Mouse (Mus musculus) adrenal gland, adult (tissue): ENCODE data around the gene Krt73.

ENCODE experiments used
- DNase-seq, 2 experiments: peaks; one replicate each; pipeline ENCODE4 v3.0.0; 2022 to 2023; ENCODE audit warnings: low spot score in 1 of 2; ENCODE audit not compliant: inconsistent age in 2 of 2

Gene Krt73

DNA sequence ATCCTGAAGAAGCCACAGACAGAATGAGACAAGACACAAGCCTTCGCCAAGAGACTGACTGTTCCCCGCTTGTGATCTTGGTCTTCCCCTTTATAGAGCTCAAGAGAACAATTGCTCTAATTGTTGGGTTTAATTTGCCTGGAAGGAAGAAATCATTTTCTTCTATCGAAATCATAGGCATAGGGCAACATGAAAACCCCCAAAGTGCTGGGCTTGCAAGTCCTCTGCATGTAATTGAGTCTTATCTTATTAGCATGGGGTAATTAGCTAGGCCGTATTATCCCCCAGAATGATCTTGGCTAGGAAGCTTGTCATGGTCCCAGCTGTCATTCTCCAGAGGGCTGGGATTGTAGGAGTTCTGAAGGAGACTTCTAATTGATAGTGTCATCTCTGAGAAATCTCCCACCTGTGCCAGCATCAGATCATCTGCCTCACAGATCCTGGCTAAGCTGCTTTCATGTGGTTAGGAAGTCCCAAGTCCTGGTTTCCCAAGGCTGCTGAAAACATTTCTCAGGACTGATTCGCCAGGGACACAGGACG, at the start of gene Krt73:
TSS of gene Krt73 (minus strand) at position 51 of the 540 bp plus-strand sequence.
- DNase-seq = no peak

DNA sequence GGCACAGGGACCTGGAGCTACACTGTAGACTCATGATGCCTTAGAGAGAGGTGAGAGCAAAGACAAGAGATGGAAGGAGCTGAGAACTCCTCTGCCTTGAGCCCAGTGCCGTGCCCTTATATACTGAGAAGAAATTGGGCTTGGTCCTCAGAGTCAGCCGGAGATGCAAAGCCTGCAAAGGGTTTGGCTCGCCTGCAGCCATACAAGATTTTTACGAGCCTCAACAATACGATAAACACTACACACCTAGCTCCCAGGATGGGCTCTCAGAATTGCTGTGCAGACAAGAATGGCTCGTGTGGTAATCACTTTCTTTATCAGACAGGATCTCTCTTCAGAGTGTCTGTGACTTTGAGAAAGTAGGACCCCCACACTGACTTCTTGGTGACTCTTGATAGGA, 48.5 kb upstream of the Krt73 start, which contains the start of gene Krt1:
TSS of gene Krt1 (minus strand) at position 101 of the 400 bp plus-strand sequence.
- no peak for DNase-seq

DNA sequence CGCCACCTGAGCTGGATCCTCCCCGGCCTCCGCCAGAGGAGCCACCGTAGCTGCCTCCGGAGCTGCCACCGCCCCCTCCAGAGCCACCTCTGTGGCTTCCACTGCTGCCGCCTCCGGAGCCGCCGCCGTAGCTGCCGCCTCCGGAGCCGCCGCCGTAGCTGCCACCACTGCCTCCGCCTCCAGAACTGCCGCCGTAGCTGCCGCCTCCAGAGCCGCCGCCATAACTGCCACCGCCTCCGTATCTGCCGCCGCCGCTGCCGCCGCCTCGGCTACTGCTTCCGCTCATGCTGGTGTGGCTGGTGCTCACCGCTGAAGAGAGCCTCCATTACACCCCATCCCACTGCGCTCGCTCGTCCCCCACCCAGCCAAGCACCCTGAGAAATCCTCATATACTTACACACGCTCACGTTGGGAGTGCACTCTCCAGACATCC, 43.8 kb upstream of the Krt73 start:
- peak; percentile 50 to 78 for DNase-seq

DNA sequence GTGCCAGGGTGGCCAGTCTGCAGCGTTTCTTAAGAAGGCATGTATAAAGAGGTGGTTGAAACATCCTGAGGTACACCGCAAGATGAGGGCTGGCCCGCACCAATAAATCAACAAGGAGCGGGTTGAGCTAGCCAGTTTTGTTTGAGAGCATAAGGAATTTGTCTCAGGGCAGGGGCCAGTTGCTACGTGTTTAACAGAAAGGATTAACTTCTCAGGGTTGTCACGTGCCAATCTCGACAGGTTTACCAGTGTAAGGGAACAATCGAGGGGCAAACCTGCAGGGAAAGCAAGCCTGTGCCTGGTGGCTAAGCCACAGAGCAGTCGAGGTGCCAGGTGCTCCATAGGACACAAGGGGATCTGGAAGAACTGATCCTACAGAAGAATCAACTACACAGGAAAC, 41.0 kb upstream of the Krt73 start:
- DNase-seq = no peak

DNA sequence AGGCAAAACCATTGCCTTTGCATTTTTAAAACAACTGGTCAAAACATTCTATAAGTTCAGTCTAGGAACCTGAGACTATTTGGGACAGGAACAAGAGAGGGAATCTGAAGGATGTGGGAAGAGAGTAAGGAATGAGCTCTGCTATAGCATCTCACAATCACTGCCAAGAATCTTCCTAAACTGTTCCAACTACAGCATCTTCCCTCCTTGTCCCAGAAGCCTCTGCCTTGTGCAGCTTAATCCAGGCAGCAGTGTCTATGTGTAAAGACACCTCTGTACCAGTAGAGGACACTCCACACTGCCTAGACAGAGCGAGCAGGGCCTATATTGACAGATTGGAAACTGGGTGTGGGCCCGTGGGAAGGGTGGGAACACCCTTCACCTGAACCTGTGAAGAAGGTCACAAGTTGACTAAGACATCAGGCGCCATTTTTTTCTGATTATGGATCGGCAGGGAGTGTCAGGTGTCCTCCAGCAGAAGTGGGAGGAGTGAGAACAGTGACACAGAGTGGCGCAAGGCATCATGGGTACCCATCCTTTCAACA, 32.7 kb upstream of the Krt73 start:
- DNase-seq = no peak

DNA sequence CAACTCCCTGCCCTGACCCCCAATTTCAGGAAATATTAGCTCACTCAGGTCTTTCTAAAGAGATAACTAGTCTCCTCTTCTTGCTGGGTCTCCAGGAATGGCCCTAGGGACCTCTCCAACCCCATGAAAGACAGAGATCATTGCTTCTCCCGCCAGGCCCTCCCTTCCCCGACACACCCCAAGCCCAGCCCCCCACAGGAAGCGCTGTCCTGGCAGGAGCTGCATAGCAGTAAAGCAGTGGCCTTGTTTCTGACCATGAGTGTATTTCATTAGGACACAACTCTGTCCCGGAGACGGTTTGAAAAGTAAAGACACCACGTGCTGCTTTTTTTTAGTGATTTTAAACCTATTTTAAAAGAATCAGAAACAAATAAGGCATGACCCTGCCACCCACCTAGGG, 31.0 kb upstream of the Krt73 start:
- DNase-seq = peak; percentile 40 to 84

DNA sequence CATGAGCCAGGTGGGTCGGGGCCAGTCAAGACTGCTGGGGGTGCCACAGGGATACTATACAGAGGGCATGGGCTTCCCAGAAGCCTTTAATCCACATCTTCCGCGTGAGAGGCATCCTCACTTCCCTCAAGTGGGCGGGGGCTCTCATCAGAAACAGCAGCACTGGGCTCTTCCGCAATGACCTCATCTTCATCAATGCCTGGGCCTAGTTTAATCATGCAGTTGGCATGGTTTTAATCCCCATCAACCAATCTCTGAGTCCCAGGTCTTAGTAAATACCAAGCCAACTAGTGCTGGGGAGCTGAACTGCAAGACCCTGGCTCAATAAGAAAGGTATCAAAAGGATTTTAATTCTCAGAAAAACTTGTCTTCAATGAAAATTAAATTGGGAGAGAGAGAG, 27.3 kb upstream of the Krt73 start:
- DNase-seq = no peak

DNA sequence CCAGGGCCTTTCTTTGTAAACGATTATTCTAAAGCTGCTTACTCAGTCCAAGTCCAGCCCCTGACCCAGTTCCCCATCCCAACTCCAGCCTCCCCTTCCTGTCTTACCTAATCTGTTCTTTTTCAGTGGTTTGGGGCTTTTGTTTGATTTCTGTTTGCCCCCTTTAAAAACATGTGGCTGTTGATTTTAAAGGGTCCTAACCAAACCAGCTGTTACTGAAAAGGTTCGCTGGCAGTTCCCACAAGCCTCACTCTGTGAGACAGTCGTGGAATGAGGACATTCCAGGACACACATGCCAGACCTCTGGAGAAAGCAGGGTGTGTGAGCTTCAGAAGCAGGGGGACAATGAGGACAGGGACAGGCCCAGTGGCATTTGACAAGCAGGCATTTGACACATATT, 19.6 kb upstream of the Krt73 start:
- DNase-seq = peak in 1 of 2 experiments; percentile 48

DNA sequence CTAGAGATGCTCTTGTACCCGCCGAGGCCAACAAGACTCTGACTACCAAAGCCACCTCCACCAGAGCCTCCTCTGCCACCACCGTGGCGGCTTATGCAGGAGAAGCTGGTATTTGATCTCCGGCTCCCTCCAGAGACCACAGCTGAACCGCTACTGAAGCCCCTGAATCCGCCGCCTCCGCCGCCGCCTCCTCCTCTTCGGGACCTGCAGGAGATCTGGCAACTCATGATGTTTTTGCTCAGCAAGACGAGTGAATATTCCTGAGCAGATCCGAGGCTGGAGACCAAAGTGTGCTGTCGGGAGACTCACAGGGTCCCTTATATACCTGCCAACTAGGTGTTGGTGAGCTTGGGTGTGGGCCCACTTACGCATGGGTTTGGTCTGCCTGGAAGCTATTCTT, 15.7 kb upstream of the Krt73 start, which contains the start of gene Krt2:
TSS of gene Krt2 (minus strand) at position 295 of the 400 bp plus-strand sequence.
- no peak for DNase-seq

DNA sequence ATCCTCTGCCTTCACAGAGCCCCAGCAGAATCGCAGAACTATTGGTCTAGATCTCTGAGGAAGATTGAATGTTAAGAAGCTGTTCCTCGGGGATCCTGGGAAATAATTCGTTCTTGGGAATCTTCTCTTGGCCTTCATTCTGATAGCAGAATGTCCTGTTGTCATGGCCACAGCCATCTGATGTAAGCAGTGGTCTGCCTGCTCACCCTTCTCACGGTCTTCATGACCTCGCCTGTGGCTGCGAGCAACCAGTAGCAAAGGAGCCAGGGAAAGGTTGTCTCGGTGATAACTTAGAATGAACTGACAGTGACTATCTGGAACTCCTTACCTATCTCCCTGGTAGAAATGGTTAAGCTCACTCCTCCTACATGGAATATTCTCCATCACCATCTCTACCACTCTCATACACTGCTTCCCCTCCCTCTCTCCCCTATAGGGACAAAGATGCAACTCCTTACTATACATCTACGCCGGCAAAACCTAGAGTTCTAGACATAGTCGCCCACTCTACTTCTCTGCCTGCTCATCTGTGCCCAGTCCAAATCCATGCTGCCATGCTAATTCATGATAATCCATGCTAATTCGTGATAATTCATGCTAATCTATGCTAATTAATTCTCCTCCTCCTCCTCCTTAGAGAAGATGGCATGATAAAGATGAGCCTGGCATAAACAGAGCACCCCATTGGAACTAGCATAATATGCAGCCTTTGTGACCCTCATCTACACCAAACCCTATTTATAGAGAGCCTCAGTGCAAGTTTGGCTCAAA, 1.1 kb upstream of the Krt73 start:
- no peak for DNase-seq

DNA sequence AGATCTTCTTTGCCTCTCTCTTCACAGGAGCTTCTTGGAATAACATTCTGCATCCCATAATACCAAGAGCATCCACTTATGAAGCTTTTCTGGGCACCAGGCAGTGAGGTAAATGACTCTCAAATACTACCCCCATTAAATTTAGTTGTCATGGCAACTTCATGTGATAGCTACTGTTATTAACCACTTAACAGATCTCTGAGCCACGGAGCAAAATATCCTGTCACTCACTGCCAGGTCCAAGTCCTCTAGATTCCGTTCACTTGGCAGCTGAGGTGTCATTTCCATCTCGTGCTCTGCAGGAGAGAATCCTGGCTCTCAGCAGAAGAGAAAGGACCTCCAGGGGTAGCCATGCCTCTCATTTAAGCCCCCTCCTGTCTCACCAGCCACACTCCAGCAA, 11.3 kb downstream of the Krt73 start:
- no peak for DNase-seq

DNA sequence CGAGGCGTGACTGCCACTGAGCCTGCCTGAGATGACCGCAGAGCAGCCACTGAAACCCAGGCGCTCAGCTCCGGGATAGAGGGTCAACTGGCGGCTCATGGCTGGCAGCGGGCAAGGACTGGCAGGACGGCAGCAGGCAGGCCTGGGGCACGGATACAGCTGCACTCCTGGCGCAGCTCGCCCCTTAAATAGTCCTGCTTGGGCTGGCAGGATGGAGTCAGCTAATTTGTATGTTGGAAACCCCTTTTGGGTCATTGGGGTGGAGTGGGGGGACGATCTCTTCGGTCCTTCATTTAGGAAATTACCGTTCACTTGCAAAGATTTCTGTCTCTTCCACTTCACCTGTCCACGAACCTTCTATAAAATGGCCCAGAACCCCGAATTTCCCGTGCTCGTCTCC, 15.8 kb downstream of the Krt73 start, which contains the start of gene Krt72:
TSS of gene Krt72 (minus strand) at position 101 of the 400 bp plus-strand sequence.
- no peak for DNase-seq

DNA sequence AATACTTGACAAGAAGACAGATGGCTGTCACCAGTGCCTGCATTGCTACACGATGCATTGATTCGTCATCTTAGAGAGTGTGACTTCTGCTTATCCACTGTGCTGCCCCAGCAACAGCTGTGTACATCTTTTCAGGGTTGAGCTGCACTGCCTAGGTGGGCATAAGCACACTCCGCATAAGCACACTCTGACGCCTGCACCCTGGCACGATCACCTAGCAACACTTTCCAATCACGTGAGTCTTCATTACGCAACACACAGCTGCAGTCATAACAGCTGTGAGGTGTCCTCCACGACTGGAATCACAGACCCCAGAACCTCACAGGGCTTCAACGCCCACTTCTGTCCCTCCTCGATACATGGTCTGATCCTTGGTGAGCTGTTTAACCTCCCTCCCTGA, 28.7 kb downstream of the Krt73 start:
- DNase-seq = peak in 1 of 2 experiments; percentile 30

DNA sequence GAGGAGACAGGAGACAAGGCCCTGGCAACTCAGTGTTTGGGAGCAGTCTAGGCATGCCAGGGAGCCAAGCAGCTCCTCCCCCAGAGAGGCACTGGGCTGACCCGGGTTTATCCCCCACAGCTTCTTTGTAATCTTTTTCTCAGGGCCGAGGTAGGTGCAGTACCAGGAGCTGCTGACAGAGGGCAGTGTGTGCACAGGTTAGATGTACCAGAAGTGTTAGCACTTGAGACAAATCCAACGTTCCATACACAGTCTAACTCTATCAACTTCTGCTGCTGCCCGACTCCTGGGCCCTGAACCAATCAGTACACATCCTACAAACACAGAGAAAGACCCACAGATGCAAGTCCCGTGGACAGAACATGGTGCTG, 29.4 kb downstream of the Krt73 start:
- DNase-seq = peak; percentile 78 to 95

DNA sequence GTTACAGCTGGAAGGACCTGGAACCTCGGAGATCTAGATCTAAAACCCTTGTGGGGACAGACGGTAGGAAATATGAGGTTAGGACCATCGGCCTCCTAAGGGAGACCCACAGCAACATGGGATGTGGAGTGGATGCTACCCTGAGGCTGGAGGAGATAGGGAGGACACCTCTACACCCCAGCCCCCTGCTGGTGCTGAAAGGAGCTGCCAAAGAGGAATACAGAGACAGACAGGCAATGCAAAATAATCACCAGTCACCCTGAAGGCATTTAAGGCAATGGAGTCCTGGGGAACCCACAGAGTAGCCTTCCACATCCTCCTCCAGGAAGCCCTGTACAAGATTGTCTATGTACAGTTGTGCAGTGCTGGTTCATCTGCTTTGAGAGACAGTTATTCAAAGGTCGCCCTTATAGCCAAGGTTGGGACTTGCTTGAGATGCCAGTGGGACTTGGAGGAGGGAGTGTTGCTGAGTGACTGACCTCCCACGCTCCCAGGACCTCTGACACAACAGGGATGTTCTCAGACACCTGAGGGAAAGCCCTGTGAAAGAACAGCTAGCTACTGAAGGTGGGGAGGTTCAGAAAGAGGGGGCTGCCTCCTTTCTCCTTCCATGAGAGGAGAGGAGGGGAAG, 30.0 kb downstream of the Krt73 start:
- peak in 1 of 2 experiments; percentile 46 for DNase-seq

DNA sequence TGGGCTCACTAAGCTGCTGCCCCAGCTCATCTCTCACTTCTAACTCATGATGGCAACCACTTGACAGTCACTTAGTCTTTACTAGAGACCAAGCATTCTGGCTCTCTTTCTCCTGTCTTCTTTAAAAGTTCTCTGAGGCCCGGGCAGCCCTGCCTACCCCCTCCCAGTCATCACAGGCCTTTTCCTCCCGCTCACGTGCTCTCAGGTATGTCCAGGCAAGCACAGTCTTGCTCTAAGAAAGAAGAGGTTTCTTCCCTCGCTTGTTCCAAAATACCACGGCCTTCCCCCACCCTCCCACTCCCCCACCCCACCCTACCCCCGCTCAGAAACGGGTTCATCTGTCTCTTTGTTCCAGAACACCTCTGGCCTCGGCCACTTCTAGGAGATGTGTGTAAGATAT, 31.9 kb downstream of the Krt73 start:
- DNase-seq = no peak
